Mouse (Mus musculus) E14TG2a.4 (cell line): ENCODE results near the gene Larp6.

Source experiments
- H3K27me3 ChIP-seq: 2 replicates; pipeline ENCODE4 v1.6.1; 2014; ENCODE audit warnings: low read length, control low read depth; ENCODE audit not compliant: insufficient read depth
- H3K36me3 ChIP-seq: 2 replicates; pipeline ENCODE4 v1.6.1; 2014; ENCODE audit warnings: low read length, control low read depth; ENCODE audit not compliant: insufficient read depth
- H3K4me1 ChIP-seq: replicated peaks from 2 replicates; pipeline ENCODE4 v1.6.1; 2014; ENCODE audit warnings: low read depth, low read length, control low read depth
- H3K4me3 ChIP-seq: replicated peaks from 2 replicates; pipeline ENCODE4 v1.5.1; 2014; ENCODE audit warnings: mild to moderate bottlenecking, low read length
- H3K9me3 ChIP-seq: 2 replicates; pipeline ENCODE4 v1.6.1; 2014; ENCODE audit warnings: low read length, control low read depth
- CTCF ChIP-seq: conservative IDR thresholded peaks from 2 replicates; pipeline ENCODE4 v1.5.1; 2014; ENCODE audit warnings: low read length
- NANOG ChIP-seq: IDR thresholded peaks from 2 replicates; pipeline ENCODE4 v1.6.1; 2014; ENCODE audit warnings: borderline replicate concordance, low read length, mixed read lengths
- POU5F1 ChIP-seq: IDR thresholded peaks from 2 replicates; pipeline ENCODE4 v1.6.1; 2014; ENCODE audit warnings: low read length, borderline replicate concordance

Gene Larp6

GRCm38 (mm10) chr9:60681005-60681404, 31.8 kb upstream of the Larp6 start:
- Histone ChIP-seq H3K4me1 (no peaks in the 10 kb centered on the region), H3K36me3 (no peaks in the 10 kb centered on the region), H3K9me3 (no peaks in the 10 kb centered on the region), H3K27me3 (no peaks in the 10 kb centered on the region), H3K4me3 (no peak overlapping the region)
- peak; percentile 57 for TF ChIP-seq CTCF
- TF ChIP-seq POU5F1 = no peak

GRCm38 (mm10) chr9:60682753-60683152, 30.0 kb upstream of the Larp6 start:
- Histone ChIP-seq H3K9me3 (no peaks in the 10 kb centered on the region), H3K27me3 (no peaks in the 10 kb centered on the region), H3K36me3 (no peaks in the 10 kb centered on the region), H3K4me3 (no peak overlapping the region), H3K4me1 (peaks cover 7% of the 10 kb centered on the region)
- TF ChIP-seq POU5F1 (no peak), NANOG (no peak), CTCF (no peak)

DNA sequence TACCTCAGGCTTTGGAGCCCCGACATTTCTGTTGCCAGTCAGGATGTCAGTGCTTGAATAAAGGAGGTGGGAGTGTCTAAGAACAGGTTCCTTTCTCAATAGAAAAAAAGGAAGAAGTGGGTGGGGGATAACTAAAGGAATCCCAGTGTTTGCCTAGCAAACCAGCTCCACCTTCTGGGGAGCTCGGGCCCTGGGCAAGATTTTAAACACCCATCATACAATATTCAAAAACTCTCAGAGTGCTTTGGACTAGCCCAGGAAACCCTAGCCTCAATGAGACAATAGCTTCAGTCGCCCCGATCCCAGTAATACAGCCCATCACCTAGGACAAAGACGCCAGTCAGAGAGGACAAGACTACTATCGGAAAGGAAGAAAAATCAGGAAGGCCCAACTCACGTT, 25.4 kb upstream of the Larp6 start:
- no peaks in the 10 kb centered on the region for H3K27me3 ChIP-seq
- peaks cover 12% of the 10 kb centered on the region for H3K4me1 ChIP-seq
- peaks cover 5% of the 10 kb centered on the region; the same call in 1 of the 2 replicates for H3K9me3 ChIP-seq
- H3K4me3 ChIP-seq = peak overlapping the region; percentile 81
- no peaks in the 10 kb centered on the region for H3K36me3 ChIP-seq
- no peak for TF ChIP-seq CTCF
- TF ChIP-seq POU5F1 = no peak
- no peak for TF ChIP-seq NANOG

DNA sequence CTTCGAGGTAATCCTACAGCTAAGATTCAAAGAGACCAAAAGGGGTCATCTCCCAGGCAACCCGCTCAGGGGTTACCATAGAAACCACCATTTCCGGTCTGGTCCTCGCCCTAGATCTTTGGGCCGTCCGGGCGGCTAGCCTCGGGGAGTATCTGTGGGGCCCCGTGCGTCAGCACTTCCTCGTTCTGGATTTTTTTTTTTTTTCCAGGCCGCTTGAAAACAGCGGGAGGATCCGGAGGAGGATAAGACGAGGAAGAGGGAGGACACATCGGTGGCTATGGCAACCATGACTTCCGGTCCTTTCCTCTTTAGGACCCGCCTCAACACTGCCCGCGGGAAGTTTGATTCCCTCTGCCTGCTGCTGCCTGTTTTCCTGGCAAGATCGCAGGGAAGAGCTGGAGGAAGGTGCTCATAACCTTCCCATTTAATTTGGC, 24.9 kb upstream of the Larp6 start, which contains the start of gene Lrrc49:
TSS of gene Lrrc49 (minus strand) at position 268 of the 434 bp plus-strand sequence.
- Histone ChIP-seq H3K9me3 (peaks cover 5% of the 10 kb centered on the region; the same call in 1 of the 2 replicates), H3K4me3 (peak within 1 kb of the TSS; percentile 81)
- TF ChIP-seq CTCF = no peak
- no peak for TF ChIP-seq NANOG
- TF ChIP-seq POU5F1 = no peak

DNA sequence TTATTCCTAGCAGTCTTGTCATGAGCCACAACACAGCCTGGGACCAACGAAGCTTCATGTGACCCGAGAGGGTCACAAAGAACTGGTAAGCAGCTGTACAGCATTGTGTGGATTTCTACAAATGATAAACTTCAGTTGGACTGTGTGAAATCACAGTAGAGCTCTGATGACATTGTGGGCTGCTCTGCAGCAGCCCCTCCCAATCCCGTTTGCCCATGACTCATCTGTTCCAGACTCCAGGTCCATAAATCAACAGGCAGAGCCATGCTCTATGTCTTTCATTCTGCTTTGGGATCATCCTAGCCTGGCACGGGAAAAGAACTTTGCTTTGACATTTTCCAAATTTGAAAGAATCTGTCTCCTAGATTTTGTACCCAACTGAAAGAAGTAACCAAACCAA, 20.2 kb upstream of the Larp6 start:
- Histone ChIP-seq H3K36me3 (no peaks in the 10 kb centered on the region), H3K27me3 (no peaks in the 10 kb centered on the region), H3K9me3 (peaks cover 5% of the 10 kb centered on the region; the same call in 1 of the 2 replicates), H3K4me3 (no peak overlapping the region), H3K4me1 (peaks cover 13% of the 10 kb centered on the region)
- TF ChIP-seq POU5F1 (no peak), NANOG (no peak), CTCF (no peak)

More for the DNA sequence above, 24.9 kb upstream of the Larp6 start, which contains the start of gene Lrrc49:
- H3K36me3 ChIP-seq = no peaks in the 10 kb centered on the region
- H3K4me1 ChIP-seq = peaks cover 12% of the 10 kb centered on the region
- H3K27me3 ChIP-seq = no peaks in the 10 kb centered on the region

DNA sequence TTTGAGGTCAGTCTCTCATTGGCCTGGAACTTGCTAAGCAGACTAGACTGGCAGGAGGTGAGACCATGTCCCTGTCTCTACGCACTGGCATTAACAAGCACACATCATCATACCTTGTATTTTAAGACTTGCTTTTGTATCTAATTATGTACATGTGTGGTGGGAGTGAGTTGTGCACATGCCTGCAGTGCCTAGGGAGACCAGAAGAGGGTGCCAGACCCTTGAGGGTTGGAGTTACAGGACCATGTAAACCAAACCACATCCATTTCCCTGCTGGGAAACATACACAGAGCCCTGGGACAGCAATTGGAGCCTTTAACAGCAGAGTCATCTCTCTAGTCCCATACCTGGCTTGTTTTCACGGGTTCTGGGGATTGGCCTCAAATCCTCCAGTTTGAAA, 18.8 kb upstream of the Larp6 start:
- Histone ChIP-seq H3K9me3 (peaks cover 5% of the 10 kb centered on the region; the same call in 1 of the 2 replicates), H3K27me3 (no peaks in the 10 kb centered on the region), H3K36me3 (no peaks in the 10 kb centered on the region), H3K4me1 (peaks cover 7% of the 10 kb centered on the region), H3K4me3 (no peak overlapping the region)
- TF ChIP-seq CTCF (peak; percentile 89), POU5F1 (no peak), NANOG (no peak)

DNA sequence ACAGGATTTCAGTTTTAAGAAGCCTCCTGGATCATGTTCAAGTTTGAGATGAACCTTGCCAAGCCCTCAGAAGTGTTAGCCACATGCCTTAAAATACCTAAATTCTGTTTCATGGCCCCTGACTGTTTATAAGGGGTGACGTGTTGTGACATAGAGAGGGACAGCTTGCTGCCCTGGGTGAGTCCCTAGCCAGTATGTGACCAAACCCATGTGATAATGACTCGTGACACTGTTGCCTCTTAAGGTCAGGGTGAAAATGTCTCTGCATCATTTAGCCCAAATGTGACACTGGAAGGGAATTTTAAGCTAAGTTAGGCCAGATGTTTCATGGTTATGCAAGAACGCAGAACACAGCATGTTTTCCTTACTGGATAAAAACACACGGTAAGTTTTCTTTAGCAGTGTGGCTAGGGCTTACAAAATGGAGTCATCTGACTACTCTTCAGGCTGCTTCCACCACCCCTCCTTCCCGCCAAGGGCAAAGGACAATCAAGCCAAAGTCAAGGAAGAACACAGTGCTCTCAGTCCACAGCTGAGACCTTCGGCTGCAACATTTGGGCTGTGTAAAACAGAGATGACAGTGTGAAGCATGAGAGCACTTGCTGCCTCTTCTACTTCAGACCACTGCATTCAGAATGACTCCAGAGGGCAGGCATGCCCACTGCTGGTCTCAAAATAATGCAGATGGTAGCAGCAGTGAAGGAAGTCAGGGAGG, 16.4 kb upstream of the Larp6 start:
- H3K9me3 ChIP-seq = no peaks in the 10 kb centered on the region

GRCm38 (mm10) chr9:60699581-60700231, 13.1 kb upstream of the Larp6 start:
- TF ChIP-seq NANOG (no peak), CTCF (no peak), POU5F1 (no peak)
- H3K36me3 ChIP-seq = no peaks in the 10 kb centered on the region
- no peaks in the 10 kb centered on the region for H3K9me3 ChIP-seq
- no peaks in the 10 kb centered on the region for H3K27me3 ChIP-seq
- H3K4me1 ChIP-seq = peaks cover 7% of the 10 kb centered on the region
- H3K4me3 ChIP-seq = no peak overlapping the region

More for the DNA sequence above, 16.4 kb upstream of the Larp6 start:
- no peak for TF ChIP-seq CTCF
- TF ChIP-seq POU5F1 = no peak
- no peak for TF ChIP-seq NANOG
- no peak overlapping the region for H3K4me3 ChIP-seq
- no peaks in the 10 kb centered on the region for H3K36me3 ChIP-seq
- no peaks in the 10 kb centered on the region for H3K27me3 ChIP-seq
- H3K4me1 ChIP-seq = peaks cover 7% of the 10 kb centered on the region
